Mouse (Mus musculus) kidney, adult 10 weeks (tissue): ENCODE data around the gene Gm20855. TPM values are rescaled to one million over a fixed set of nuclear protein-coding genes. Genes with fewer than 3 reads are reported as not detected.

ENCODE experiments used
- polyA plus RNA-seq: library from polyadenylated mRNA; stranded (reverse); fragments of 350-450 nt; fragmentation: Illumina TruSeq; extraction: RNeasy Lipid Tissue Mini Kit (QIAGEN cat#74804); gene quantifications from one replicate; pipeline ENCODE4 v1.2.3, GENCODE M21; 2014; ENCODE audit warnings: low read depth, low replicate concordance

Gene Gm20855
- not detected for polyA plus RNA-seq

GRCm38 (mm10) chrY:35131733-35132132 lies at the start of gene Gm20855:
TSS of gene Gm20855 (minus strand) at chrY:35131833.

